Mouse (Mus musculus): ENCODE measurements at regions not wholly inside any gene's neighbourhood (a gene's known extent, or its start where the extent isn't known, plus 50 kb on each side); places are given as distances from the start of the nearest gene placed in this dataset.

GRCm38 (mm10) chr6:116959611-116960010, 208.7 kb upstream of the Cxcl12 start:
- TF ChIP-seq POLR2A (IDR thresholded peaks at IDR 0.05; ENCODE audit: insufficient read depth, low read depth, low read length) = no peak
- TF ChIP-seq CTCF (IDR thresholded peaks at IDR 0.05) = no peak
- TF ChIP-seq EP300 (IDR thresholded peaks at IDR 0.05; ENCODE audit: insufficient read depth, low read depth, low read length) = no peak

Measured in heart, adult 2 months (tissue).